Mouse (Mus musculus): ENCODE data around the gene Loxl4.

- TF ChIP-seq CTCF (conservative IDR thresholded peaks at IDR 0.05; ENCODE audit: insufficient read depth, insufficient read length, low read depth, low read length) (no peak), POLR2A (IDR thresholded peaks at IDR 0.05; ENCODE audit: low read depth, low read length) (no peak)
Measured at GRCm38 (mm10) chr19:42613116-42613515, 503 bp upstream of the Loxl4 start.
